Mouse (Mus musculus) lung, postnatal 0 days (tissue): ENCODE data around the gene Rsph4a.

Experiments
- CTCF ChIP-seq: IDR thresholded peaks from 2 replicates; pipeline ENCODE4 v1.5.1; 2016; ENCODE audit warnings: antibody characterized with exemption, mild to moderate bottlenecking
- EP300 ChIP-seq: IDR thresholded peaks from 2 replicates; pipeline ENCODE4 v1.6.1; 2016; ENCODE audit warnings: antibody characterized with exemption, mild to moderate bottlenecking, control low read depth

GRCm38 (mm10) chr10:33945390-33945789 is 40.5 kb downstream of the Rsph4a start:
- TF ChIP-seq CTCF = no peak
- TF ChIP-seq EP300 = no peak
